Mouse (Mus musculus) E14TG2a.4 (cell line): ENCODE results near the gene Mpo.
A peak's percentile ranks its signal among the peaks of the same experiment; 100 is the strongest.

Experiments used
- H3K27me3 ChIP-seq: 2 replicates; pipeline ENCODE4 v1.6.1; 2014; ENCODE audit warnings: low read length, control low read depth; ENCODE audit not compliant: insufficient read depth
- H3K36me3 ChIP-seq: 2 replicates; pipeline ENCODE4 v1.6.1; 2014; ENCODE audit warnings: low read length, control low read depth; ENCODE audit not compliant: insufficient read depth
- H3K4me1 ChIP-seq: replicated peaks from 2 replicates; pipeline ENCODE4 v1.6.1; 2014; ENCODE audit warnings: low read depth, low read length, control low read depth
- H3K4me3 ChIP-seq: replicated peaks from 2 replicates; pipeline ENCODE4 v1.5.1; 2014; ENCODE audit warnings: mild to moderate bottlenecking, low read length
- H3K9me3 ChIP-seq: 2 replicates; pipeline ENCODE4 v1.6.1; 2014; ENCODE audit warnings: low read length, control low read depth
- CTCF ChIP-seq: conservative IDR thresholded peaks from 2 replicates; pipeline ENCODE4 v1.5.1; 2014; ENCODE audit warnings: low read length
- NANOG ChIP-seq: IDR thresholded peaks from 2 replicates; pipeline ENCODE4 v1.6.1; 2014; ENCODE audit warnings: borderline replicate concordance, low read length, mixed read lengths
- POU5F1 ChIP-seq: IDR thresholded peaks from 2 replicates; pipeline ENCODE4 v1.6.1; 2014; ENCODE audit warnings: low read length, borderline replicate concordance

Mpo gene

GRCm38 (mm10) chr11:87811396-87811795 lies 18.0 kb downstream of the Mpo start:
- no peak for TF ChIP-seq POU5F1
- TF ChIP-seq CTCF: no peak
- TF ChIP-seq NANOG: no peak
- H3K27me3 ChIP-seq: peaks cover 49% of the 10 kb centered on the region
- no peaks in the 10 kb centered on the region for H3K36me3 ChIP-seq
- no peaks in the 10 kb centered on the region for H3K9me3 ChIP-seq
- H3K4me1 ChIP-seq: peaks cover 11% of the 10 kb centered on the region
- H3K4me3 ChIP-seq: no peak overlapping the region

GRCm38 (mm10) chr11:87814831-87815230 lies 21.4 kb downstream of the Mpo start:
- TF ChIP-seq POU5F1 (no peak), CTCF (no peak), NANOG (no peak)
- Histone ChIP-seq H3K27me3 (peaks cover 59% of the 10 kb centered on the region), H3K4me3 (no peak overlapping the region), H3K36me3 (no peaks in the 10 kb centered on the region), H3K4me1 (peaks cover 24% of the 10 kb centered on the region), H3K9me3 (no peaks in the 10 kb centered on the region)

GRCm38 (mm10) chr11:87816707-87817442 lies 23.5 kb downstream of the Mpo start:
- no peaks in the 10 kb centered on the region for H3K9me3 ChIP-seq
- peaks cover 24% of the 10 kb centered on the region for H3K4me1 ChIP-seq
- H3K36me3 ChIP-seq: no peaks in the 10 kb centered on the region
- TF ChIP-seq POU5F1 (no peak), NANOG (no peak), CTCF (peak; percentile 71)
- peaks cover 64% of the 10 kb centered on the region for H3K27me3 ChIP-seq
- peak overlapping the region; percentile 65 for H3K4me3 ChIP-seq

- no peaks in the 10 kb centered on the region for H3K9me3 ChIP-seq
- H3K27me3 ChIP-seq: peaks cover 70% of the 10 kb centered on the region
These were observed 24.0 kb downstream of the Mpo start for GRCm38 (mm10) chr11:87817443-87817773.

GRCm38 (mm10) chr11:87821502-87821901 lies 28.1 kb downstream of the Mpo start:
- H3K9me3 ChIP-seq: no peaks in the 10 kb centered on the region
- H3K4me1 ChIP-seq: peaks cover 12% of the 10 kb centered on the region
- H3K4me3 ChIP-seq: no peak overlapping the region
- H3K27me3 ChIP-seq: peaks cover 69% of the 10 kb centered on the region
- no peaks in the 10 kb centered on the region for H3K36me3 ChIP-seq
- no peak for TF ChIP-seq CTCF
- TF ChIP-seq POU5F1: no peak
- no peak for TF ChIP-seq NANOG

More at GRCm38 (mm10) chr11:87817443-87817773, 24.0 kb downstream of the Mpo start:
- TF ChIP-seq POU5F1: no peak
- no peaks in the 10 kb centered on the region for H3K36me3 ChIP-seq
- H3K4me1 ChIP-seq: peaks cover 24% of the 10 kb centered on the region
- peak overlapping the region; percentile 65 for H3K4me3 ChIP-seq

GRCm38 (mm10) chr11:87828239-87828900 lies 35.0 kb downstream of the Mpo start, which contains the start of gene Lpo:
Lpo (minus strand) TSS chr11:87828289.
- Histone ChIP-seq H3K4me1 (no peaks in the 10 kb centered on the region), H3K27me3 (peaks cover 38% of the 10 kb centered on the region), H3K36me3 (no peaks in the 10 kb centered on the region), H3K9me3 (no peaks in the 10 kb centered on the region), H3K4me3 (no peak within 1 kb of the TSS)
- TF ChIP-seq POU5F1 (no peak), NANOG (no peak), CTCF (no peak)

- H3K9me3 ChIP-seq: no peaks in the 10 kb centered on the region
These were observed 47.3 kb downstream of the Mpo start for GRCm38 (mm10) chr11:87840676-87841075.

GRCm38 (mm10) chr11:87841436-87841835 lies 48.1 kb downstream of the Mpo start:
- no peaks in the 10 kb centered on the region for H3K4me1 ChIP-seq
- TF ChIP-seq POU5F1: no peak
- TF ChIP-seq NANOG: no peak
- TF ChIP-seq CTCF: no peak
- no peaks in the 10 kb centered on the region for H3K27me3 ChIP-seq
- H3K4me3 ChIP-seq: no peak overlapping the region
- no peaks in the 10 kb centered on the region for H3K9me3 ChIP-seq
- H3K36me3 ChIP-seq: no peaks in the 10 kb centered on the region

More at GRCm38 (mm10) chr11:87840676-87841075, 47.3 kb downstream of the Mpo start:
- Histone ChIP-seq H3K27me3 (no peaks in the 10 kb centered on the region), H3K4me1 (no peaks in the 10 kb centered on the region), H3K4me3 (no peak overlapping the region), H3K36me3 (no peaks in the 10 kb centered on the region)
- TF ChIP-seq POU5F1 (no peak), CTCF (no peak), NANOG (no peak)
